In genomic region chr2:145307231-145307883, GRCm38 (mm10) we compare ENCODE assay signal across 21 mouse cellular contexts.
DNase-seq lines count a peak whose midpoint lies in the region; ATAC-seq lines count a peak whose summit lies in the region.
"Had no signal": no experiment of that assay in that cellular context is flagged by ENCODE, and none has a peak within 500 bp of the region (broad histone marks: within the 10 kb centered on the region; RNA-seq: fewer than 3 reads in every experiment).

No protein-coding gene starts in this region.

- H3K36me3 ChIP-seq in heart, embryonic 11.5 days (ENCODE audit: control insufficient read depth, insufficient read depth, low read length), result no peaks in the 10 kb centered on the region
- no peaks in the 10 kb centered on the region for H3K36me3 ChIP-seq in kidney, embryonic 16.5 days (ENCODE audit: insufficient read depth, low read length)
- no peaks in the 10 kb centered on the region for H3K36me3 ChIP-seq in neural tube, embryonic 15.5 days
- H3K36me3 ChIP-seq in forebrain, embryonic 10.5 days (replicated peaks), result no peaks in the 10 kb centered on the region
- H3K36me3 ChIP-seq: heart, embryonic 15.5 days; hindbrain, embryonic 10.5 days; lung, embryonic 15.5 days had no signal

- H3K27me3 ChIP-seq in heart, embryonic 11.5 days (ENCODE audit: control insufficient read depth, insufficient read depth, low read length), result no peaks in the 10 kb centered on the region
- no peaks in the 10 kb centered on the region for H3K27me3 ChIP-seq in kidney, embryonic 16.5 days (ENCODE audit: insufficient read depth, low read length)
- no peaks in the 10 kb centered on the region for H3K27me3 ChIP-seq in neural tube, embryonic 15.5 days (replicated peaks)
- H3K27me3 ChIP-seq in forebrain, embryonic 10.5 days (ENCODE audit: poor library complexity, severe bottlenecking), result no peaks in the 10 kb centered on the region
- H3K27me3 ChIP-seq: heart, embryonic 15.5 days; lung, embryonic 15.5 days had no signal

- no peak overlapping the region for H3K27ac ChIP-seq in heart, embryonic 11.5 days (ENCODE audit: low read depth, low read length)
- H3K27ac ChIP-seq in kidney, embryonic 16.5 days (ENCODE audit: low read length), result no peak overlapping the region
- H3K27ac ChIP-seq in neural tube, embryonic 15.5 days (replicated peaks), result no peak overlapping the region
- H3K27ac ChIP-seq in forebrain, embryonic 10.5 days, result no peak overlapping the region
- H3K27ac ChIP-seq: heart, embryonic 15.5 days; hindbrain, embryonic 10.5 days; hindbrain, postnatal 0 days; left cerebral cortex, adult 2 months; lung, embryonic 15.5 days; stomach, postnatal 0 days had no signal

- WGBS in heart, embryonic 11.5 days (ENCODE audit: insufficient replicate concordance), result 53% methylated on average over 2 of the region's 2 CpGs
- WGBS in kidney, embryonic 16.5 days, result 22% methylated on average over 2 of the region's 2 CpGs
- WGBS in neural tube, embryonic 15.5 days, result 64% methylated on average over 2 of the region's 2 CpGs
- WGBS in forebrain, embryonic 10.5 days, result 79% methylated on average over 2 of the region's 2 CpGs

- no peak for ATAC-seq in heart, embryonic 11.5 days (replicated peaks; ENCODE audit: insufficient number of reproducible peaks, low FRiP score, low TSS enrichment)
- peak; percentile 92 for ATAC-seq in kidney, embryonic 16.5 days (ENCODE audit: low FRiP score, low TSS enrichment)
- peak; percentile 83 for ATAC-seq in megakaryocyte progenitor cell, adult 5-6 weeks (replicated peaks; ENCODE audit: poor library complexity)
- ATAC-seq in neural tube, embryonic 15.5 days (ENCODE audit: low FRiP score), result no peak
- ATAC-seq: forebrain, postnatal 0 days; hindbrain, postnatal 0 days; intestine, postnatal 0 days had no signal

- H3K9me3 ChIP-seq in heart, embryonic 11.5 days (replicated peaks; ENCODE audit: control insufficient read depth, low read length), result no peaks in the 10 kb centered on the region
- no peaks in the 10 kb centered on the region for H3K9me3 ChIP-seq in kidney, embryonic 16.5 days (ENCODE audit: low read length)
- no peaks in the 10 kb centered on the region for H3K9me3 ChIP-seq in neural tube, embryonic 15.5 days (replicated peaks)
- no peaks in the 10 kb centered on the region for H3K9me3 ChIP-seq in forebrain, embryonic 10.5 days
- H3K9me3 ChIP-seq: heart, embryonic 15.5 days; hindbrain, embryonic 10.5 days; lung, embryonic 15.5 days had no signal

- H3K9ac ChIP-seq in heart, embryonic 11.5 days (ENCODE audit: low read depth, low read length), result no peak overlapping the region
- H3K9ac ChIP-seq in kidney, embryonic 16.5 days (replicated peaks; ENCODE audit: low read length), result no peak overlapping the region
- no peak overlapping the region for H3K9ac ChIP-seq in neural tube, embryonic 15.5 days (replicated peaks)
- H3K9ac ChIP-seq: forebrain, postnatal 0 days; heart, embryonic 15.5 days; lung, embryonic 15.5 days had no signal

- H3K4me3 ChIP-seq in heart, embryonic 11.5 days (ENCODE audit: low read depth, low read length), result no peak overlapping the region
- no peak overlapping the region for H3K4me3 ChIP-seq in kidney, embryonic 16.5 days (ENCODE audit: low read length)
- no peak overlapping the region for H3K4me3 ChIP-seq in neural tube, embryonic 15.5 days (replicated peaks)
- H3K4me3 ChIP-seq in forebrain, embryonic 10.5 days, result no peak overlapping the region
- H3K4me3 ChIP-seq: heart, embryonic 15.5 days; hindbrain, embryonic 10.5 days; left cerebral cortex, adult 2 months; lung, embryonic 15.5 days had no signal

- H3K4me2 ChIP-seq in heart, embryonic 11.5 days, result no peak overlapping the region
- H3K4me2 ChIP-seq in kidney, embryonic 16.5 days (replicated peaks; ENCODE audit: low read depth, low read length), result no peak overlapping the region
- no peak overlapping the region for H3K4me2 ChIP-seq in neural tube, embryonic 15.5 days
- H3K4me2 ChIP-seq: heart, embryonic 15.5 days; liver, embryonic 11.5 days; lung, embryonic 15.5 days; midbrain, embryonic 11.5 days had no signal

- no peaks in the 10 kb centered on the region for H3K4me1 ChIP-seq in heart, embryonic 11.5 days (ENCODE audit: control insufficient read depth, insufficient read depth, low read length)
- H3K4me1 ChIP-seq in kidney, embryonic 16.5 days (ENCODE audit: insufficient read depth, low read length), result no peaks in the 10 kb centered on the region
- H3K4me1 ChIP-seq in neural tube, embryonic 15.5 days, result no peaks in the 10 kb centered on the region
- no peaks in the 10 kb centered on the region for H3K4me1 ChIP-seq in forebrain, embryonic 10.5 days
- H3K4me1 ChIP-seq: heart, embryonic 15.5 days; hindbrain, embryonic 10.5 days; lung, embryonic 15.5 days had no signal

- peak; percentile 85 for DNase-seq in heart, adult 11 months
- no peak for DNase-seq in kidney, adult 8-10 months
- DNase-seq in embryo, embryonic 10.5 days (ENCODE audit: low spot score), result peak; percentile 10
- no peak for DNase-seq in forebrain, embryonic 10.5 days (ENCODE audit: extremely low spot score, low spot score)
- DNase-seq: cerebellum, adult 18-20 months; forebrain, postnatal 0 days; layer of hippocampus, adult 9-11 months; right cerebral cortex, postnatal 4 days had no signal

Comparison
In these comparisons a context has a peak if more than half of its experiments do, and no peak if none do; other contexts are left out.
1. DNase-seq: peak in heart, adult 11 months (single experiment) and embryo, embryonic 10.5 days (single experiment); none in kidney, adult 8-10 months (0 of 2) and forebrain, embryonic 10.5 days (single experiment).
2. ATAC-seq: peak in kidney, embryonic 16.5 days (single experiment) and megakaryocyte progenitor cell, adult 5-6 weeks (single experiment); none in heart, embryonic 11.5 days (single experiment) and neural tube, embryonic 15.5 days (single experiment).